Mouse (Mus musculus) liver, postnatal 0 days (tissue): ENCODE data around the gene Dct. TPM values are rescaled to one million over a fixed set of nuclear protein-coding genes. Genes with fewer than 3 reads are reported as not detected.

Experiments
- ATAC-seq: fragments of 200-750 bp; cut with Nextera tagmentation; 2 replicates; pipeline ENCODE4 v1.8.0; 2017; ENCODE audit warnings: mild to moderate bottlenecking, moderate library complexity
- DNase-seq: peaks from one replicate; pipeline ENCODE4 v3.0.0-alpha.2; 2016
- H3K27ac ChIP-seq: fragments of 300-500 bp; sonication (generic); 2 replicates; pipeline ENCODE4 v1.5.1; 2014; ENCODE audit warnings: antibody characterized with exemption, moderate library complexity, mild to moderate bottlenecking, low read depth
- H3K27me3 ChIP-seq: fragments of 300-500 bp; sonication (generic); 2 replicates; pipeline ENCODE4 v1.6.1; 2014; ENCODE audit warnings: low read length, control low read depth, mixed read lengths; ENCODE audit not compliant: insufficient read depth
- H3K36me3 ChIP-seq: fragments of 300-500 bp; sonication (generic); replicated peaks from 2 replicates; pipeline ENCODE4 v1.6.1; 2014; ENCODE audit warnings: mild to moderate bottlenecking, control low read depth, low read length, moderate library complexity, mixed read lengths; ENCODE audit not compliant: insufficient read depth
- H3K4me1 ChIP-seq: fragments of 300-500 bp; sonication (generic); 2 replicates; pipeline ENCODE4 v1.6.1; 2014; ENCODE audit warnings: antibody characterized with exemption, mild to moderate bottlenecking, control low read depth; ENCODE audit not compliant: insufficient read depth
- H3K4me2 ChIP-seq: fragments of 300-500 bp; sonication (generic); 2 replicates; pipeline ENCODE4 v1.6.1; 2014; ENCODE audit warnings: low read depth, mild to moderate bottlenecking, low read length, moderate library complexity, mixed read lengths
- H3K4me3 ChIP-seq: fragments of 300-500 bp; sonication (generic); 2 replicates; pipeline ENCODE4 v1.5.1; 2014; ENCODE audit warnings: low read depth, low read length
- H3K9ac ChIP-seq: fragments of 300-500 bp; sonication (generic); replicated peaks from 2 replicates; pipeline ENCODE4 v1.6.1; 2014; ENCODE audit warnings: mild to moderate bottlenecking, moderate library complexity
- H3K9me3 ChIP-seq: fragments of 300-500 bp; sonication (generic); 2 replicates; pipeline ENCODE4 v1.6.1; 2016; ENCODE audit warnings: mild to moderate bottlenecking, control low read depth, low read length, mixed read lengths
- CTCF ChIP-seq: sonication (generic); IDR thresholded peaks from 2 replicates; pipeline ENCODE4 v1.5.1; 2016; ENCODE audit warnings: antibody characterized with exemption, low read depth
- EP300 ChIP-seq: IDR thresholded peaks from 2 replicates; pipeline ENCODE4 v1.6.1; 2016; ENCODE audit warnings: antibody characterized with exemption, low read depth, mild to moderate bottlenecking
- WGBS: fragments of 180-500 bp; shearing (Covaris S2); extraction: QIAGEN DNeasy Blood & Tissue Kit; methylation state at CpG from one replicate; pipeline ENCODE4 v1.1.7; 2014; ENCODE audit not compliant: insufficient replicate concordance; 5-methylcytosine and 5-hydroxymethylcytosine counted together
- polyA plus RNA-seq: library from polyadenylated mRNA; unstranded; fragments of >200 nt; fragmentation: Nextera tagmentation; extraction: Ambion mirVana; gene quantifications from 2 replicates; pipeline ENCODE4 v1.2.1, GENCODE M21; 2015

Gene Dct
- polyA plus RNA-seq, 1 experiment from 2014 or later, result 1.0 TPM

GRCm38 (mm10) chr14:118050431-118050830 lies 1.6 kb downstream of the Dct start:
- H3K4me1 ChIP-seq, result peaks cover 5% of the 10 kb centered on the region; the same call in 1 of the 2 replicates
- no peak overlapping the region for H3K27ac ChIP-seq
- DNase-seq, result no peak
- H3K9me3 ChIP-seq, result no peaks in the 10 kb centered on the region
- TF ChIP-seq EP300, result no peak
- TF ChIP-seq CTCF, result no peak
- H3K4me3 ChIP-seq, result no peak overlapping the region
- WGBS, result 71% methylated on average over 10 of the region's 10 CpGs
- no peaks in the 10 kb centered on the region for H3K36me3 ChIP-seq
- no peak for ATAC-seq
- H3K9ac ChIP-seq, result no peak overlapping the region
- peaks cover 18% of the 10 kb centered on the region; the same call in 1 of the 2 replicates for H3K27me3 ChIP-seq
- no peak overlapping the region for H3K4me2 ChIP-seq

GRCm38 (mm10) chr14:118049648-118050238 lies 2.3 kb downstream of the Dct start:
- Histone ChIP-seq H3K9ac (no peak overlapping the region), H3K27ac (no peak overlapping the region), H3K9me3 (no peaks in the 10 kb centered on the region), H3K4me2 (no peak overlapping the region; the same call in 1 of the 2 replicates), H3K27me3 (peaks cover 16% of the 10 kb centered on the region; the same call in 1 of the 2 replicates), H3K36me3 (no peaks in the 10 kb centered on the region), H3K4me3 (no peak overlapping the region), H3K4me1 (peaks cover 5% of the 10 kb centered on the region; the same call in 1 of the 2 replicates)
- no peak for ATAC-seq
- no peak for TF ChIP-seq EP300
- no peak for TF ChIP-seq CTCF
- WGBS, result 37% methylated on average over 12 of the region's 12 CpGs
- DNase-seq, result no peak

- no peak overlapping the region for H3K27ac ChIP-seq
- H3K27me3 ChIP-seq, result no peaks in the 10 kb centered on the region
- ATAC-seq (no peak), DNase-seq (no peak)
- 0 out of 2 replicates have a peak, but pooled peaks cover 4% of the 10 kb centered on the region for H3K4me1 ChIP-seq
- H3K4me2 ChIP-seq, result no peak overlapping the region
- no peaks in the 10 kb centered on the region for H3K9me3 ChIP-seq
- TF ChIP-seq CTCF, result peak; percentile 31
- TF ChIP-seq EP300, result no peak
- 86% methylated on average over 17 of the region's 17 CpGs for whole genome bisulfite sequencing
- no peaks in the 10 kb centered on the region for H3K36me3 ChIP-seq
- no peak overlapping the region for H3K4me3 ChIP-seq
- no peak overlapping the region for H3K9ac ChIP-seq
Measured at GRCm38 (mm10) chr14:118042963-118043362, 9.1 kb downstream of the Dct start.

GRCm38 (mm10) chr14:118042066-118042762 lies 9.8 kb downstream of the Dct start:
- Histone ChIP-seq H3K27ac (no peak overlapping the region), H3K27me3 (no peaks in the 10 kb centered on the region), H3K36me3 (no peaks in the 10 kb centered on the region), H3K9ac (no peak overlapping the region), H3K4me3 (no peak overlapping the region), H3K9me3 (no peaks in the 10 kb centered on the region), H3K4me1 (0 out of 2 replicates have a peak, but pooled peaks cover 4% of the 10 kb centered on the region), H3K4me2 (no peak overlapping the region)
- 81% methylated on average over 18 of the region's 18 CpGs for WGBS
- no peak for ATAC-seq
- TF ChIP-seq EP300, result no peak
- TF ChIP-seq CTCF, result no peak
- DNase-seq, result no peak

GRCm38 (mm10) chr14:118040550-118041250 lies 11.3 kb downstream of the Dct start:
- H3K4me3 ChIP-seq, result no peak overlapping the region
- H3K4me1 ChIP-seq, result 0 out of 2 replicates have a peak, but pooled peaks cover 4% of the 10 kb centered on the region
- H3K27me3 ChIP-seq, result no peaks in the 10 kb centered on the region
- no peak overlapping the region for H3K27ac ChIP-seq
- 71% methylated on average over 7 of the region's 7 CpGs for WGBS
- no peak for DNase-seq
- H3K9me3 ChIP-seq, result no peaks in the 10 kb centered on the region
- no peak overlapping the region for H3K9ac ChIP-seq
- H3K36me3 ChIP-seq, result no peaks in the 10 kb centered on the region
- TF ChIP-seq CTCF (no peak), EP300 (no peak)
- ATAC-seq, result no peak
- H3K4me2 ChIP-seq, result no peak overlapping the region

- Histone ChIP-seq H3K9ac (no peak overlapping the region), H3K4me2 (no peak overlapping the region), H3K4me3 (no peak overlapping the region), H3K4me1 (0 out of 2 replicates have a peak, but pooled peaks cover 4% of the 10 kb centered on the region), H3K27me3 (no peaks in the 10 kb centered on the region), H3K9me3 (no peaks in the 10 kb centered on the region), H3K36me3 (no peaks in the 10 kb centered on the region), H3K27ac (no peak overlapping the region)
- DNase-seq, result no peak
- TF ChIP-seq EP300 (no peak), CTCF (peak; percentile 20; the same call in 1 of the 2 replicates)
- 63% methylated on average over 3 of the region's 3 CpGs for WGBS
- ATAC-seq, result 0 out of 2 replicates have a peak, but pooled peaks have one; percentile 21
Measured at GRCm38 (mm10) chr14:118039074-118039473, 13.0 kb downstream of the Dct start.
